Mouse (Mus musculus): ENCODE results near the gene Pyroxd1. TPM values are rescaled to one million over a fixed set of nuclear protein-coding genes. Genes with fewer than 3 reads are reported as not detected.

Pyroxd1 gene
- polyA plus RNA-seq (2016; fragmentation: Nextera tagmentation; extraction: Ambion mirVana) = 14.7 and 15.7 TPM in 2 replicates

- H3K4me3 ChIP-seq = peak within 1 kb of the TSS; percentile 98
- no peaks in the 10 kb centered on the region for H3K27me3 ChIP-seq (replicated peaks)
- peaks cover 18% of the 10 kb centered on the region for H3K36me3 ChIP-seq
- ATAC-seq (ENCODE audit: insufficient number of reproducible peaks, low FRiP score) = peak; percentile 93
- peak within 1 kb of the TSS; percentile 77 for H3K9ac ChIP-seq
- peak within 1 kb of the TSS; percentile 83 for H3K27ac ChIP-seq (ENCODE audit: poor library complexity, severe bottlenecking)
- peaks cover 9% of the 10 kb centered on the region; the same call in 1 of the 2 replicates for H3K4me1 ChIP-seq (replicated peaks)
- under 1% methylated on average over 48 of the region's 48 CpGs for WGBS
- no peaks in the 10 kb centered on the region for H3K9me3 ChIP-seq (replicated peaks)
- peak within 1 kb of the TSS; percentile 71 for H3K4me2 ChIP-seq
Measured at GRCm38 (mm10) chr6:142345440-142346038, at the start of gene Pyroxd1. Gene Pyroxd1 (plus strand): TSS chr6:142345654.

- no peak for ATAC-seq (ENCODE audit: insufficient number of reproducible peaks, low FRiP score)
Measured at GRCm38 (mm10) chr6:142298098-142298497, 47.4 kb upstream of the Pyroxd1 start, which contains the start of gene Iapp. Gene Iapp (plus strand): TSS chr6:142298423.

GRCm38 (mm10) chr6:142305076-142305475 is 40.4 kb upstream of the Pyroxd1 start:
- no peak overlapping the region for H3K4me2 ChIP-seq
- no peak overlapping the region for H3K4me3 ChIP-seq
- H3K4me1 ChIP-seq (replicated peaks) = no peaks in the 10 kb centered on the region
- H3K27me3 ChIP-seq (replicated peaks) = no peaks in the 10 kb centered on the region
- no peak overlapping the region for H3K9ac ChIP-seq
- H3K9me3 ChIP-seq (replicated peaks) = peaks cover 4% of the 10 kb centered on the region
- no peaks in the 10 kb centered on the region for H3K36me3 ChIP-seq
- H3K27ac ChIP-seq (ENCODE audit: poor library complexity, severe bottlenecking) = no peak overlapping the region
- no peak for ATAC-seq (ENCODE audit: insufficient number of reproducible peaks, low FRiP score)

More at GRCm38 (mm10) chr6:142298098-142298497, 47.4 kb upstream of the Pyroxd1 start, which contains the start of gene Iapp:
- no peaks in the 10 kb centered on the region for H3K36me3 ChIP-seq
- no peaks in the 10 kb centered on the region for H3K4me1 ChIP-seq (replicated peaks)
- H3K4me2 ChIP-seq = no peak within 1 kb of the TSS
- H3K9me3 ChIP-seq (replicated peaks) = no peaks in the 10 kb centered on the region
- no peaks in the 10 kb centered on the region for H3K27me3 ChIP-seq (replicated peaks)
- H3K9ac ChIP-seq = no peak within 1 kb of the TSS
- H3K4me3 ChIP-seq = no peak within 1 kb of the TSS
- 61% methylated on average over 4 of the region's 4 CpGs for WGBS
- no peak within 1 kb of the TSS for H3K27ac ChIP-seq (ENCODE audit: poor library complexity, severe bottlenecking)

- H3K27me3 ChIP-seq (replicated peaks) = no peaks in the 10 kb centered on the region
- no peaks in the 10 kb centered on the region for H3K36me3 ChIP-seq
- no peak overlapping the region for H3K27ac ChIP-seq (ENCODE audit: poor library complexity, severe bottlenecking)
- no peak overlapping the region for H3K4me3 ChIP-seq
- ATAC-seq (ENCODE audit: insufficient number of reproducible peaks, low FRiP score) = no peak
- no peak overlapping the region for H3K9ac ChIP-seq
- H3K4me2 ChIP-seq = no peak overlapping the region
- 74% methylated on average over 5 of the region's 5 CpGs for WGBS
- H3K9me3 ChIP-seq (replicated peaks) = peaks cover 4% of the 10 kb centered on the region
- H3K4me1 ChIP-seq (replicated peaks) = no peaks in the 10 kb centered on the region
Measured at GRCm38 (mm10) chr6:142314285-142314684, 31.2 kb upstream of the Pyroxd1 start.

GRCm38 (mm10) chr6:142317106-142317505 is 28.3 kb upstream of the Pyroxd1 start:
- Histone ChIP-seq H3K4me3 (no peak overlapping the region), H3K4me1 (replicated peaks) (no peaks in the 10 kb centered on the region)
- no peak for ATAC-seq (ENCODE audit: insufficient number of reproducible peaks, low FRiP score)

GRCm38 (mm10) chr6:142322881-142323280 is 22.6 kb upstream of the Pyroxd1 start, which contains the start of gene Slco1a5:
Gene Slco1a5 (minus strand): TSS chr6:142322981.
- Histone ChIP-seq H3K9me3 (replicated peaks) (no peaks in the 10 kb centered on the region), H3K27ac (ENCODE audit: poor library complexity, severe bottlenecking) (no peak within 1 kb of the TSS), H3K36me3 (no peaks in the 10 kb centered on the region), H3K4me2 (no peak within 1 kb of the TSS), H3K4me1 (replicated peaks) (no peaks in the 10 kb centered on the region), H3K9ac (no peak within 1 kb of the TSS), H3K4me3 (no peak within 1 kb of the TSS), H3K27me3 (replicated peaks) (no peaks in the 10 kb centered on the region)
- ATAC-seq (ENCODE audit: insufficient number of reproducible peaks, low FRiP score) = no peak
- 33% methylated on average over 4 of the region's 4 CpGs for WGBS

More at GRCm38 (mm10) chr6:142317106-142317505, 28.3 kb upstream of the Pyroxd1 start:
- no peak overlapping the region for H3K4me2 ChIP-seq
- H3K27ac ChIP-seq (ENCODE audit: poor library complexity, severe bottlenecking) = no peak overlapping the region
- H3K27me3 ChIP-seq (replicated peaks) = no peaks in the 10 kb centered on the region
- H3K36me3 ChIP-seq = no peaks in the 10 kb centered on the region
- no peaks in the 10 kb centered on the region for H3K9me3 ChIP-seq (replicated peaks)
- no peak overlapping the region for H3K9ac ChIP-seq

GRCm38 (mm10) chr6:142326598-142326997 is 18.9 kb upstream of the Pyroxd1 start:
- H3K27me3 ChIP-seq (replicated peaks) = no peaks in the 10 kb centered on the region
- no peak overlapping the region for H3K9ac ChIP-seq
- H3K9me3 ChIP-seq (replicated peaks) = no peaks in the 10 kb centered on the region
- H3K4me1 ChIP-seq (replicated peaks) = no peaks in the 10 kb centered on the region
- no peak for ATAC-seq (ENCODE audit: insufficient number of reproducible peaks, low FRiP score)
- no peaks in the 10 kb centered on the region for H3K36me3 ChIP-seq
- H3K4me2 ChIP-seq = no peak overlapping the region
- no peak overlapping the region for H3K27ac ChIP-seq (ENCODE audit: poor library complexity, severe bottlenecking)
- H3K4me3 ChIP-seq = no peak overlapping the region
- WGBS = 75% methylated on average over 3 of the region's 3 CpGs

- Histone ChIP-seq H3K4me3 (no peak overlapping the region), H3K4me2 (no peak overlapping the region), H3K27ac (ENCODE audit: poor library complexity, severe bottlenecking) (no peak overlapping the region), H3K36me3 (no peaks in the 10 kb centered on the region), H3K9me3 (replicated peaks) (no peaks in the 10 kb centered on the region), H3K9ac (no peak overlapping the region), H3K4me1 (replicated peaks) (no peaks in the 10 kb centered on the region), H3K27me3 (replicated peaks) (no peaks in the 10 kb centered on the region)
- no peak for ATAC-seq (ENCODE audit: insufficient number of reproducible peaks, low FRiP score)
- WGBS = 46% methylated on average over 1 of the region's 1 CpGs
Measured at GRCm38 (mm10) chr6:142329201-142329600, 16.3 kb upstream of the Pyroxd1 start.

- H3K4me1 ChIP-seq (replicated peaks) = no peaks in the 10 kb centered on the region
- H3K27me3 ChIP-seq (replicated peaks) = no peaks in the 10 kb centered on the region
- H3K9ac ChIP-seq = no peak overlapping the region
- H3K4me2 ChIP-seq = no peak overlapping the region
- no peak for ATAC-seq (ENCODE audit: insufficient number of reproducible peaks, low FRiP score)
- H3K9me3 ChIP-seq (replicated peaks) = no peaks in the 10 kb centered on the region
- no peak overlapping the region for H3K4me3 ChIP-seq
- WGBS = 60% methylated on average over 2 of the region's 2 CpGs
- no peak overlapping the region for H3K27ac ChIP-seq (ENCODE audit: poor library complexity, severe bottlenecking)
- no peaks in the 10 kb centered on the region for H3K36me3 ChIP-seq
Measured at GRCm38 (mm10) chr6:142338961-142339360, 6.5 kb upstream of the Pyroxd1 start.

- no peak overlapping the region for H3K9ac ChIP-seq
- H3K9me3 ChIP-seq (replicated peaks) = no peaks in the 10 kb centered on the region
- ATAC-seq (ENCODE audit: insufficient number of reproducible peaks, low FRiP score) = no peak
- no peak overlapping the region for H3K27ac ChIP-seq (ENCODE audit: poor library complexity, severe bottlenecking)
- H3K27me3 ChIP-seq (replicated peaks) = no peaks in the 10 kb centered on the region
- H3K4me2 ChIP-seq = no peak overlapping the region
- H3K4me1 ChIP-seq (replicated peaks) = no peaks in the 10 kb centered on the region
- 39% methylated on average over 2 of the region's 2 CpGs for WGBS
- H3K4me3 ChIP-seq = no peak overlapping the region
- no peaks in the 10 kb centered on the region for H3K36me3 ChIP-seq
Measured at GRCm38 (mm10) chr6:142339576-142339975, 5.9 kb upstream of the Pyroxd1 start.

GRCm38 (mm10) chr6:142343561-142343960 is 1.9 kb upstream of the Pyroxd1 start:
- no peaks in the 10 kb centered on the region for H3K27me3 ChIP-seq (replicated peaks)
- no peak overlapping the region for H3K4me2 ChIP-seq
- H3K4me3 ChIP-seq = no peak overlapping the region
- peaks cover 2% of the 10 kb centered on the region; the same call in 1 of the 2 replicates for H3K36me3 ChIP-seq
- H3K9me3 ChIP-seq (replicated peaks) = no peaks in the 10 kb centered on the region
- no peak for ATAC-seq (ENCODE audit: insufficient number of reproducible peaks, low FRiP score)
- no peak overlapping the region for H3K27ac ChIP-seq (ENCODE audit: poor library complexity, severe bottlenecking)
- 50% methylated on average over 2 of the region's 2 CpGs for WGBS
- no peak overlapping the region for H3K9ac ChIP-seq
- H3K4me1 ChIP-seq (replicated peaks) = peaks cover 9% of the 10 kb centered on the region; the same call in 1 of the 2 replicates

Measured in heart, embryonic 12.5 days (tissue).